Mouse (Mus musculus): ENCODE data around the gene Vmn1r114. TPM values are rescaled to one million over a fixed set of nuclear protein-coding genes. Genes with fewer than 3 reads are reported as not detected.
"Not testable (repeated sequence)": the region's sequence is repeated elsewhere in the genome, so short reads cannot be mapped to it uniquely, and the experiment has no call there.

Gene Vmn1r114
- not detected in 2 replicates for total RNA-seq (2017)

GRCm38 (mm10) chr7:20812086-20812485 is at the start of gene Vmn1r114:
TSS of gene Vmn1r114 (minus strand) at chr7:20812186.
- not testable (repeated sequence) for ATAC-seq (replicated peaks; ENCODE audit: low read depth, poor library complexity, severe bottlenecking)

GRCm38 (mm10) chr7:20844885-20845284 is 32.9 kb upstream of the Vmn1r114 start, which contains the start of gene Vmn1r115:
TSS of gene Vmn1r115 (minus strand) at chr7:20844985.
- not testable (repeated sequence) for ATAC-seq (replicated peaks; ENCODE audit: low read depth, poor library complexity, severe bottlenecking)

GRCm38 (mm10) chr7:20786985-20787384 is 25.0 kb downstream of the Vmn1r114 start, which contains the start of gene Vmn1r113:
TSS of gene Vmn1r113 (plus strand) at chr7:20787285.
- ATAC-seq (replicated peaks; ENCODE audit: low read depth, poor library complexity, severe bottlenecking): not testable (repeated sequence)

GRCm38 (mm10) chr7:20770885-20771284 is 41.1 kb downstream of the Vmn1r114 start, which contains the start of gene Vmn1r112:
TSS of gene Vmn1r112 (plus strand) at chr7:20771185.
- ATAC-seq (replicated peaks; ENCODE audit: low read depth, poor library complexity, severe bottlenecking): not testable (repeated sequence)

Other genes starting within 250 kb of the Vmn1r114 start
- gene Gm4141, start 235.9 kb downstream of the Vmn1r114 start, total RNA-seq (2017): not detected in 2 replicates
- not detected in 2 replicates for gene Gm4513, start 213.2 kb downstream of the Vmn1r114 start, total RNA-seq (2017)
- gene Vmn1r107, start 143.3 kb downstream of the Vmn1r114 start, total RNA-seq (2017): not detected in 2 replicates
- not detected in 2 replicates for gene Vmn1r111, start 109.0 kb downstream of the Vmn1r114 start, total RNA-seq (2017)
- gene Gm10668, start 81.6 kb downstream of the Vmn1r114 start, total RNA-seq (2017): not detected in 2 replicates
- not detected in 2 replicates for gene Vmn1r112, start 41.0 kb downstream of the Vmn1r114 start, total RNA-seq (2017)
- gene Vmn1r113, start 24.9 kb downstream of the Vmn1r114 start, total RNA-seq (2017): not detected in 2 replicates
- not detected in 2 replicates for gene Vmn1r115, start 32.8 kb upstream of the Vmn1r114 start, total RNA-seq (2017)
- not detected in 2 replicates for gene Vmn1r116, start 60.1 kb upstream of the Vmn1r114 start, total RNA-seq (2017)
- gene Vmn1r117, start 71.9 kb upstream of the Vmn1r114 start, total RNA-seq (2017): not detected in 2 replicates
- gene Vmn1r118, start 100.2 kb upstream of the Vmn1r114 start, total RNA-seq (2017): not detected in 2 replicates
- not detected in 2 replicates for gene Vmn1r119, start 200.3 kb upstream of the Vmn1r114 start, total RNA-seq (2017)
- not detected in 2 replicates for gene Vmn1r120, start 241.6 kb upstream of the Vmn1r114 start, total RNA-seq (2017)

All from common myeloid progenitor, adult 5-6 weeks (primary cell).